Mouse (Mus musculus) midbrain, postnatal 0 days (tissue): ENCODE results near the gene Tmf1. TPM values are rescaled to one million over a fixed set of nuclear protein-coding genes. Genes with fewer than 3 reads are reported as not detected.

Experiments used
- ATAC-seq: fragments of 200-750 bp; cut with Nextera tagmentation; 2 replicates; pipeline ENCODE4 v1.8.0; 2017; ENCODE audit warnings: moderate number of reproducible peaks, mild to moderate bottlenecking, moderate TSS enrichment, moderate library complexity; ENCODE audit not compliant: low FRiP score
- DNase-seq: peaks from one replicate; pipeline ENCODE4 v3.0.0-alpha.2; 2015; ENCODE audit warnings: low spot score
- H3K27ac ChIP-seq: fragments of 300-500 bp; sonication (generic); 2 replicates; pipeline ENCODE4 v1.5.1; 2014; ENCODE audit warnings: low read depth, mild to moderate bottlenecking, low read length, mixed read lengths
- H3K27me3 ChIP-seq: fragments of 300-500 bp; sonication (generic); 2 replicates; pipeline ENCODE4 v1.6.1; 2014; ENCODE audit warnings: low read length, control low read depth, mixed read lengths; ENCODE audit not compliant: insufficient read depth
- H3K36me3 ChIP-seq: fragments of 300-500 bp; sonication (generic); 2 replicates; pipeline ENCODE4 v1.6.1; 2014; ENCODE audit warnings: low read length, control low read depth, mixed read lengths; ENCODE audit not compliant: insufficient read depth
- H3K4me1 ChIP-seq: fragments of 300-500 bp; sonication (generic); 2 replicates; pipeline ENCODE4 v1.6.1; 2014; ENCODE audit warnings: mild to moderate bottlenecking, control low read depth, antibody characterized with exemption, low read length, mixed read lengths; ENCODE audit not compliant: insufficient read depth
- H3K4me2 ChIP-seq: fragments of 300-500 bp; sonication (generic); 2 replicates; pipeline ENCODE4 v1.6.1; 2014; ENCODE audit warnings: low read depth, mild to moderate bottlenecking, low read length, mixed read lengths; ENCODE audit not compliant: poor library complexity, severe bottlenecking
- H3K4me3 ChIP-seq: fragments of 300-500 bp; sonication (generic); 2 replicates; pipeline ENCODE4 v1.5.1; 2014; ENCODE audit warnings: low read depth, mild to moderate bottlenecking, low read length, moderate library complexity
- H3K9ac ChIP-seq: fragments of 300-500 bp; sonication (generic); replicated peaks from 2 replicates; pipeline ENCODE4 v1.6.1; 2014; ENCODE audit warnings: mild to moderate bottlenecking, low read length, moderate library complexity, mixed read lengths; ENCODE audit not compliant: poor library complexity, severe bottlenecking
- H3K9me3 ChIP-seq: fragments of 300-500 bp; sonication (generic); 2 replicates; pipeline ENCODE4 v1.6.1; 2016; ENCODE audit warnings: low read length, control low read depth
- CTCF ChIP-seq: IDR thresholded peaks from 2 replicates; pipeline ENCODE4 v1.5.1; 2016; ENCODE audit warnings: antibody characterized with exemption, mild to moderate bottlenecking
- WGBS: fragments of 180-500 bp; shearing (Covaris S2); extraction: QIAGEN DNeasy Blood & Tissue Kit; methylation state at CpG from one replicate; pipeline ENCODE4 v1.1.7; 2014; 5-methylcytosine and 5-hydroxymethylcytosine counted together
- polyA plus RNA-seq: library from polyadenylated mRNA; unstranded; fragments of >200 nt; fragmentation: Nextera tagmentation; extraction: Ambion mirVana; gene quantifications from 2 replicates; pipeline ENCODE4 v1.2.1, GENCODE M21; 2015
- total RNA-seq: library from RNA; depleted of rRNA; stranded (reverse); fragments of >200 nt; gene quantifications from 2 replicates; pipeline ENCODE4 v1.2.3, GENCODE M21; 2014

Gene Tmf1
- total and polyA plus RNA-seq, 2 experiments from 2014 or later, result 23.4 to 51.4 TPM

DNA sequence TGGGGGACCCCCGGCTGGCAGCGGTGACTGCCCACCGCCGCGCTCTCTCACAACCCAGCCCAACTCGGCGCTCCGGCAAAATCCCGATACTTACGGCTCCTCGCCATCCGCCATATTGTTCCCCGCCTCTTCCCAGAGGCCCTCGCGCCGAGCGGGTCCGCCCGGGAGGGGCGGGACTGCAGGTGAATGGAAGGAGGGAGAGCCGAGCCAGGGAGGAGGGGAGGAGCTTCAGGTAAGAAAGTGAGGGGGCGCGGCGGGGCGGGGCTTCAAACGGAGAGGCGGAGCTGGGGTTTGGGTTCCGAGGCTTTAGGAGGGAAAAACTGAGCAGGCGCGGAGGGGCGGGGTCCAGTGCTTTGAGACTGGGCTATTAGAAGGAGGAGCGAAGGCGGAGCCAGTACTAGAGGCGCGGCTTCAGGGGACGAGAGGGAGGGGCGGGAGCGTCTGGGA is 26.5 kb upstream of the Tmf1 start, which contains the start of gene Uba3:
Gene Uba3, minus strand, starts transcription at position 209 of the 447 bp plus-strand sequence.
- peak; percentile 99 for ATAC-seq
- under 1% methylated on average over 36 of the region's 38 CpGs for WGBS
- H3K27me3 ChIP-seq, result no peaks in the 10 kb centered on the region

DNA sequence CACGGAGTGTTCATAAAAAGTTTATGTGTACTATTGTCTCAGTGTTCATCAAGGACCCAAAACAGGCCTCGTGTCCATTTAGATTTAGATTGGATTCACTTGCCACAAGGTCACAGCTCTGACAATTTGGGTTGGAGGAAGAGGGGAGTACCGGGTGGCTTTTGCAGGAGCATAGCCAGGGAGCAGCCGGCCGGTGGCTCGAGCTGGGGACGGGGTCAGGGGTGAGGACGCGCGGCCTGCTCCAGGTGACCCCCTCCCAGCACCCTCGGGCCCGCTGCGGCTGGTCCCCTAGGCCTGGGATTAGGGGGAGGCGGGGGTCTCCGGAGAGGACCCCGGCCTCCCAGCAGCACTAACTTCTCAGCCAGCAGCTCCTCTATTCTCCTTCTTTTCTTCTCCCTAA is 26.0 kb upstream of the Tmf1 start:
- peak overlapping the region; percentile 66 for H3K9ac ChIP-seq
- H3K4me1 ChIP-seq, result no peaks in the 10 kb centered on the region
- H3K9me3 ChIP-seq, result no peaks in the 10 kb centered on the region
- no peak for TF ChIP-seq CTCF
- WGBS, result under 1% methylated on average over 15 of the region's 16 CpGs
- 0 out of 2 replicates have a peak, but pooled peaks cover 2% of the 10 kb centered on the region for H3K36me3 ChIP-seq
- no peaks in the 10 kb centered on the region for H3K27me3 ChIP-seq
- H3K4me3 ChIP-seq, result peak overlapping the region; percentile 56
- DNase-seq (no peak), ATAC-seq (peak; percentile 45)
- peak overlapping the region; percentile 67 for H3K4me2 ChIP-seq
- peak overlapping the region; percentile 62 for H3K27ac ChIP-seq

More for the DNA sequence above, 26.5 kb upstream of the Tmf1 start, which contains the start of gene Uba3:
- Histone ChIP-seq H3K36me3 (0 out of 2 replicates have a peak, but pooled peaks cover 2% of the 10 kb centered on the region), H3K27ac (peak within 1 kb of the TSS; percentile 62), H3K4me1 (no peaks in the 10 kb centered on the region), H3K4me2 (peak within 1 kb of the TSS; percentile 67), H3K9me3 (no peaks in the 10 kb centered on the region), H3K9ac (peak within 1 kb of the TSS; percentile 66), H3K4me3 (peak within 1 kb of the TSS; percentile 56)
- TF ChIP-seq CTCF, result no peak
- DNase-seq, result peak; percentile 99

DNA sequence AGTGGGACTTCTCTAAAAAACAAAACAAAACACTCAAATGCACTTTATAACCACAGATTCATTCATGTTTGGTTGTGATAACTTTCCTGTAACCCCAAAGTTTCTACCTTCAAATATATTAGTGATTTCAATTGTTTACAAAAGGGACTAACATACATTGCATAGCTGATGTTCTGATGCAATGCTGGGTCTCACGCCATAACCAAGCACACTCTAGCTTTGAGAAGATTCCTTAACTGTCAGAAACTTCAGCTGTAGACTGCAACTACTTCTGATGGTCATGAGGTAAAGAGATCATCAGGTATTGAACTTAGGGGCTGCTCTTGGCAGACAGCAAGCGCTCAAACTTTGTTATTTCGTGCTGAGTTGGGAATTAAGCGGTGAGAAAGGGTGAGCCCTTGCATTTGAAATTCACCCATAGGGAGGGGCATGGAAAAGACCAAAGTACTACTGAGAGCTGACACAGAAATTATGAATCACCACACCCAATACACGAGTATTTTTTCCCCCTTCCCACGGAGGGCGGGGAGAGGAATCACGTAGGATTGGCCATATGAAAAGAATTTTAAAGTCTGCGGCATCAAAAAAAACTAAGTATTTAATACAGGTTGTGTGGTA is 25.4 kb upstream of the Tmf1 start:
- Histone ChIP-seq H3K27me3 (no peaks in the 10 kb centered on the region), H3K27ac (no peak overlapping the region), H3K9ac (no peak overlapping the region), H3K4me2 (peak overlapping the region; percentile 67), H3K4me1 (no peaks in the 10 kb centered on the region), H3K36me3 (0 out of 2 replicates have a peak, but pooled peaks cover 2% of the 10 kb centered on the region), H3K9me3 (no peaks in the 10 kb centered on the region), H3K4me3 (peak overlapping the region; percentile 56)
- 16% methylated on average over 9 of the region's 9 CpGs for WGBS
- ATAC-seq (no peak), DNase-seq (no peak)
- no peak for TF ChIP-seq CTCF

DNA sequence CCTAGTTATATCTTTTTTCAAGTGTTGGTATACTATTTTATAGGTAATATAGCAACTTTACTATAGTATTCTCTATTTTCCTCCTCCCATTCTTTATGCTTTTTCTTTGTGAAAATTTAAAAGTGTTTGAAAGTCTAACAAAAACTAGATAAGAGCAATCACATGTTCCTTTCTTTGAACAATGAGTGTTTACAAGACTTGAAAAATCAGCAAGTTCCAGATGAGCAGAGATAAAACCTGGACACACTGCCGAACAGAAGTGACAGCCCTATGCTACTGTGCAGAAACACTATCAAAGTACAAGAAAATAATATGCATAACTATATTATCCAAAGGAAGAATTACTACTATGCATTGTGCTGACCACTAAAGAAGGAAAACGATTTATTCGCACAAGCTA is 23.6 kb upstream of the Tmf1 start:
- ATAC-seq, result no peak
- H3K9me3 ChIP-seq, result no peaks in the 10 kb centered on the region
- H3K9ac ChIP-seq, result no peak overlapping the region
- DNase-seq, result no peak
- no peak overlapping the region for H3K4me3 ChIP-seq
- no peaks in the 10 kb centered on the region for H3K27me3 ChIP-seq
- WGBS, result 91% methylated on average over 3 of the region's 3 CpGs
- no peak overlapping the region for H3K4me2 ChIP-seq
- no peaks in the 10 kb centered on the region for H3K4me1 ChIP-seq
- H3K27ac ChIP-seq, result no peak overlapping the region
- H3K36me3 ChIP-seq, result peaks cover 6% of the 10 kb centered on the region; the same call in 1 of the 2 replicates
- no peak for TF ChIP-seq CTCF

DNA sequence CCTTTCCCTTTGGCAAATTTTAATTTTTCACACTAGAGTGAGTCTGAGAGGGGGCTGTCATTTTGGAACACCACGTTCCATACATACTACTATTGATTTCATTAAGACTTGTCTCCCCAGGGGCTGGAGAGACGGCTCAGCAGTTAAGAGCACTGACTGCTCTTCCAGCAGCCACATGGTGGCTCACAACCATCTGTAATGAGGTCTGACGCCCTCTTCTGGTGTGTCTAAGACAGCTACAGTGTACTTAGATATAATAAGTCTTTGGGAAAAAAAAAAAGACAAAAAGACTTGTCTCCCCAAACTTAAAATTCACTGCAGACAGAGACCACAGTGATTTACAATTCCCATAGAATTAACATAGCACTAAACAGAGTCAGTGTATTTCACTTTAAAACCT is 21.5 kb upstream of the Tmf1 start:
- Histone ChIP-seq H3K27ac (no peak overlapping the region), H3K9ac (no peak overlapping the region), H3K4me1 (no peaks in the 10 kb centered on the region), H3K4me3 (no peak overlapping the region), H3K27me3 (no peaks in the 10 kb centered on the region), H3K36me3 (peaks cover 15% of the 10 kb centered on the region; the same call in 1 of the 2 replicates), H3K9me3 (no peaks in the 10 kb centered on the region), H3K4me2 (no peak overlapping the region)
- DNase-seq, result no peak
- peak; percentile 51 for TF ChIP-seq CTCF
- ATAC-seq, result no peak
- WGBS, result 54% methylated on average over 3 of the region's 3 CpGs

DNA sequence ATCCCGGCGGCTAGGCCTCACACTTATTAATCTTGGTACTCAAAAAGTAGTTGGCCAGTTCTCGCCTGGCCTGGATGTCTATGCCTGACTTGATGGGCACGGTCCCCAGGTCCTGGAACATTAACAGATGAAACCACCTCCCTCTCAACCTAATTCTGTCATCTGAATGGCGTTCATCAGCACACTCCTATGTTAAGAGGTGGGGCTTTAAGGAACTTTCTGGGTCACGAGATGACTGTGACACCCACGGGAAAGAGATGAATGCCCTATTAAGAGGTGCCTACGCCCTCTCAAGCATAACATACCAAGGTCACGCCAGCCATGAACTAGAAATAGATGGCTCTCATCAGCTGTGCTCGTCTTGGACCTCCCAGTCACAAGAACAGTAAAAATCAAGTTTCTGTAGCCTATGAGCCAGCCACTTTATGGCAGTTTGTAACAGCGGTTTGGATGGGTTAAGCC is 476 bp upstream of the Tmf1 start:
- Histone ChIP-seq H3K9ac (peak overlapping the region; percentile 90), H3K4me1 (0 out of 2 replicates have a peak, but pooled peaks cover 5% of the 10 kb centered on the region), H3K9me3 (no peaks in the 10 kb centered on the region), H3K27me3 (no peaks in the 10 kb centered on the region), H3K4me3 (peak overlapping the region; percentile 87), H3K27ac (peak overlapping the region; percentile 79), H3K36me3 (peaks cover 11% of the 10 kb centered on the region; the same call in 1 of the 2 replicates), H3K4me2 (peak overlapping the region; percentile 81)
- peak; percentile 67 for ATAC-seq
- 12% methylated on average over 11 of the region's 11 CpGs for WGBS
- DNase-seq, result peak; percentile 52
- TF ChIP-seq CTCF, result no peak
